Mouse (Mus musculus): Measurements from ENCODE around the gene Neurl2.
A peak's percentile ranks its signal among the peaks of the same experiment; 100 is the strongest.

Neurl2 gene

GRCm38 (mm10) chr2:164785481-164786387, 47.5 kb downstream of the Neurl2 start, which contains the start of gene Snx21:
Snx21 (plus strand) TSS chr2:164785823.
- DNase-seq = peak; percentile 75

GRCm38 (mm10) chr2:164784869-164785420, 48.3 kb downstream of the Neurl2 start:
- no peak for DNase-seq

- DNase-seq = no peak
Observed at GRCm38 (mm10) chr2:164783926-164784581, 49.2 kb downstream of the Neurl2 start.

GRCm38 (mm10) chr2:164781876-164782275, 51.4 kb downstream of the Neurl2 start:
- no peak for DNase-seq

Data from right cerebral cortex, postnatal 14 days (tissue).